Mouse (Mus musculus) embryonic facial prominence, embryonic 14.5 days (tissue): Measurements from ENCODE around the gene Tdo2. TPM values are rescaled to one million over a fixed set of nuclear protein-coding genes. Genes with fewer than 3 reads are reported as not detected.

Source experiments
- ATAC-seq: fragments of 200-750 bp; cut with Nextera tagmentation; 2 replicates; pipeline ENCODE4 v1.8.0; 2017; ENCODE audit warnings: low read depth, moderate number of reproducible peaks, moderate TSS enrichment
- DNase-seq: peaks from one replicate; pipeline ENCODE4 v3.0.0-alpha.2; 2015; ENCODE audit warnings: low spot score
- H3K27ac ChIP-seq: fragments of 300-500 bp; sonication (generic); replicated peaks from 2 replicates; pipeline ENCODE4 v1.5.1; 2014; ENCODE audit warnings: low read depth, mild to moderate bottlenecking, low read length, moderate library complexity
- H3K27me3 ChIP-seq: fragments of 300-500 bp; sonication (generic); replicated peaks from 2 replicates; pipeline ENCODE4 v1.6.1; 2014; ENCODE audit warnings: low read length; ENCODE audit not compliant: control insufficient read depth, insufficient read depth
- H3K36me3 ChIP-seq: fragments of 300-500 bp; sonication (generic); 2 replicates; pipeline ENCODE4 v1.6.1; 2014; ENCODE audit warnings: low read length, mixed read lengths; ENCODE audit not compliant: control insufficient read depth, insufficient read depth
- H3K4me1 ChIP-seq: fragments of 300-500 bp; sonication (generic); 2 replicates; pipeline ENCODE4 v1.6.1; 2014; ENCODE audit warnings: antibody characterized with exemption, low read length; ENCODE audit not compliant: control insufficient read depth, insufficient read depth
- H3K4me2 ChIP-seq: fragments of 300-500 bp; sonication (generic); 2 replicates; pipeline ENCODE4 v1.6.1; 2014; ENCODE audit warnings: low read depth, mild to moderate bottlenecking, low read length, moderate library complexity, mixed read lengths
- H3K4me3 ChIP-seq: fragments of 300-500 bp; sonication (generic); 2 replicates; pipeline ENCODE4 v1.5.1; 2014; ENCODE audit warnings: low read depth, mild to moderate bottlenecking, low read length
- H3K9ac ChIP-seq: fragments of 300-500 bp; sonication (generic); 2 replicates; pipeline ENCODE4 v1.6.1; 2014; ENCODE audit warnings: low read depth, mild to moderate bottlenecking, low read length, moderate library complexity, mixed read lengths
- H3K9me3 ChIP-seq: fragments of 300-500 bp; sonication (generic); 2 replicates; pipeline ENCODE4 v1.6.1; 2016; ENCODE audit warnings: low read length; ENCODE audit not compliant: control insufficient read depth
- WGBS: fragments of 180-500 bp; shearing (Covaris S2); extraction: QIAGEN DNeasy Blood & Tissue Kit; methylation state at CpG from one replicate; pipeline ENCODE4 v1.1.7; 2014; 5-methylcytosine and 5-hydroxymethylcytosine counted together
- polyA plus RNA-seq: library from polyadenylated mRNA; unstranded; fragments of >200 nt; fragmentation: Nextera tagmentation; extraction: Ambion mirVana; gene quantifications from 2 replicates; pipeline ENCODE4 v1.2.1, GENCODE M21; 2014

The Tdo2 gene
- polyA plus RNA-seq, 1 experiment from 2014 or later = not detected

DNA sequence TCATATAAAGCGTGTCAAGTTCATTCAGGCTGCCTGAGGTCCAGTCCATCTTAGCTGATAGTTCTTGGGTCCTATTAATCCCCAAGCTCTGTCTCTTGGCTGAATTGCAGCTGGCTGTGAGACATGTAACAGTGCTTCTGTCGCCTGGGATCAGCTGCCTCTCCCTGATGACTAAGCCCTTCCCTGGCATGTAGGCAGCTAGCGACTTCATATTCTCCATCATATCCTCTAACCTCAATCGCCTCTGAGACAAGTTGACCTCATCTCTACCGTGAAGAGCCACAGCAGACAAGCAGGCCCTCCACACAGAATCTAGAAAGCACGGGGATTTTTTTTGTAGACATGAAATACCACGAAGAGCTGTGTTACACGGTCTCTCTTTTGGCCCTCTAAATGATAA, 57.8 kb downstream of the Tdo2 start:
- no peak overlapping the region for H3K4me2 ChIP-seq
- no peak for ATAC-seq
- H3K27me3 ChIP-seq = no peaks in the 10 kb centered on the region
- WGBS = 77% methylated on average over 8 of the region's 8 CpGs
- H3K9me3 ChIP-seq = no peaks in the 10 kb centered on the region
- H3K4me3 ChIP-seq = no peak overlapping the region
- H3K36me3 ChIP-seq = no peaks in the 10 kb centered on the region
- no peaks in the 10 kb centered on the region for H3K4me1 ChIP-seq
- no peak overlapping the region for H3K27ac ChIP-seq
- no peak overlapping the region for H3K9ac ChIP-seq
- no peak for DNase-seq

DNA sequence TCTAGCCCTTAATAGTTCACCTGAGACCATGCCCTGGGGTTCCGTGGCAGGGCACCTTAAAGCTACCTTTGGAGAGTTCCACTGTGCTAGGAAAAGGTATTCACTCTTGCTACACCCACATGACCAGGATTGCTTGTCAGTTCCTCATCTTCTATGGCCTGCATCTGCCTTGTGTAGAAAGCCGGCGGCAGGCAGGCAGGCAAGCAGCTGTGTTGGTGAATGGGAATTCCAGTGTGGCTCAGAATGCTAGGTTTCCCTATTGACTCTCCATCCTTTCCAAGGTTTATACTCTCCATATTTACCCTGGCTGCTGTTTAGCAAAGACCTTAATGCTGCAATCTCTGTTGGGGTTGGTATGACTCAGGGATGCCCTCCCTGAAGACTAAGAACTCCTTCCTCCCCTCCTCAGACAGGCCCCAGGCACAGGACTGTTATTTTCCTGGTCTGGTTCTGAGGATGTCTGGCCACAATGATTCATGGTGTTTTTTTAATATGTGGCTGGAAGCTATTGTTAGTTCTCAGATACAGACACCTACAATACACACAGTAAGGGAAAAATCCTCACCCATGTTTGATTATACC, 58.6 kb downstream of the Tdo2 start:
- H3K4me1 ChIP-seq = no peaks in the 10 kb centered on the region
- no peaks in the 10 kb centered on the region for H3K9me3 ChIP-seq
- H3K4me2 ChIP-seq = no peak overlapping the region
- H3K9ac ChIP-seq = no peak overlapping the region
- no peaks in the 10 kb centered on the region for H3K36me3 ChIP-seq
- no peak overlapping the region for H3K27ac ChIP-seq
- ATAC-seq (no peak), DNase-seq (no peak)
- WGBS = 92% methylated on average over 3 of the region's 3 CpGs
- no peaks in the 10 kb centered on the region for H3K27me3 ChIP-seq
- H3K4me3 ChIP-seq = no peak overlapping the region

DNA sequence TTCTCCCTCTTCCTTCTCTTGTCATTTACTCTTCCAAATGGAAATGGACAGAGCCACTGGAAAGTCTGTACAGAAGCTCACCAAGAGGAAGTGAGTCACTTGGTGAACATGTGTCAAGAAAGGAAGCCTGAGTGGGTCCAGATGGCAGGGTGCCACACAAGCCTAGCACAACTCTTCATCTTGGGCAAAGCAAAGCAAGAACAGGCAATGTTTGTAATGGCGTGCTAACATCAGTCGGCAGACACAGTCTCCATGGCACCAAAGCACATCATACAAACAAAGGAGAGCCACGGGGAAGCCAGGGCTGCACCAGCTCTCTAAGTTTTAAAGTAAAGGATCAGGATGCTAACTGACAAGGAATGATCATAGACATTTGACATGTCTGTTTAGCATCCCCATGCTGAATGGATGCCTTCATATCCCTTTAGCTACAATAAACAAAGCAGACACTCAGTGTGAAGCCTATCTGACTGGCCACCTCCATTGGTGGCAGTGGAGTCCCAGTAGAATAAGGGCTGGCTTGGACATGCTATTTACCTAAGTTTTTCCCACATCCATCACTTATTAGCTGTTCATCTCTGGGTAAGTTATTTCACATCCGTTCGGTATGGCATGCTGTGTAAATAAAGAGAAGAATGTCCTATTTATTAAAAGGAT, 59.8 kb downstream of the Tdo2 start:
- Histone ChIP-seq H3K4me1 (no peaks in the 10 kb centered on the region), H3K9me3 (no peaks in the 10 kb centered on the region), H3K27ac (no peak overlapping the region), H3K27me3 (no peaks in the 10 kb centered on the region), H3K9ac (no peak overlapping the region), H3K4me2 (no peak overlapping the region), H3K4me3 (no peak overlapping the region), H3K36me3 (no peaks in the 10 kb centered on the region)
- ATAC-seq (no peak), DNase-seq (no peak)
- 65% methylated on average over 5 of the region's 5 CpGs for whole genome bisulfite sequencing

DNA sequence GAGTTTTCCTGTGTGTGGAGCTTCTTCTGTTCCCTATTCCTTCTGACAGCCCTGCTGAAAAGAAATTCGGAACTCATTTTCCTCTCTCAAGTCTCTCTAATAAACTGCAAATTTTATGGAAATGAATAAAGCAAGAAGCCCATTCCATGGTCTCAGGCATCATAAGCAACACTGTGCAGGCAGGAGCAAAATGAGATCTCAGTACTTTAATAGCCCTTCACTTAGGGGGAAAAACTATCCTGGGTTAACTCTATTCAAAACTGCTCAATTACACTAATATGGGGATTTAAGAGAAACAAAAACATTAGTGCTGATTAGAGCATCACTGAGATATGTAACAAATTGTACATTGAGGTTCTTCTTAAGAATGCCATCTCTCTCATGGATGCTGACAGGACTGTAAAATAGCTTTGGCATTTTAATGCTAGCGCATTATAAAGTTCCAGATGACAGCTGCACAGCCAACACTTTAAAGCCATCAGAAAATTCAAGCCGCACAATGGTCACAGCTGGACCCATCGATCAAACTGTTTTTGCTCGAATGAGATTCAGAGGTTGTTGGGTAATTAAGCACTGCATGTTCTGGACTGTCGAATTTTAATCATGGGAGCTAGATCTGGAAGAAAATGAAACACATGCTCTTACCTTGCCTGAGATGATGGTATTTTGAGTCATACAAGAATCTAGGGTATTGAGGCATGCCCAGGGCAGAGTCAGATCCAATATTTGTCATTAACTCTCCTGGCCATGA, 65.5 kb downstream of the Tdo2 start:
- Histone ChIP-seq H3K4me2 (no peak overlapping the region), H3K36me3 (no peaks in the 10 kb centered on the region), H3K9ac (no peak overlapping the region), H3K27ac (peak overlapping the region; percentile 39; the same call in 1 of the 2 replicates), H3K9me3 (no peaks in the 10 kb centered on the region), H3K4me3 (no peak overlapping the region), H3K4me1 (0 out of 2 replicates have a peak, but pooled peaks cover 3% of the 10 kb centered on the region), H3K27me3 (no peaks in the 10 kb centered on the region)
- DNase-seq (peak; percentile 83), ATAC-seq (peak; percentile 67; the same call in 1 of the 2 replicates)
- 65% methylated on average over 6 of the region's 6 CpGs for WGBS

Other genes with a start within 250 kb of the Tdo2 start
- 12.7 and 13.3 TPM in 2 replicates for gene Ctso, start 43.6 kb downstream of the Tdo2 start, polyA plus RNA-seq
- gene Asic5, start 6.1 kb upstream of the Tdo2 start, polyA plus RNA-seq = not detected in 2 replicates
- gene Gucy1b1, start 98.5 kb upstream of the Tdo2 start, polyA plus RNA-seq = 16.3 and 16.7 TPM in 2 replicates
- gene Gucy1a1, start 169.6 kb upstream of the Tdo2 start, polyA plus RNA-seq = 13.6 and 16.8 TPM in 2 replicates